Mouse (Mus musculus): ENCODE measurements around the gene Thsd4. TPM values are rescaled to one million over a fixed set of nuclear protein-coding genes. Genes with fewer than 3 reads are reported as not detected.
A peak's percentile ranks its signal among the peaks of the same experiment; 100 is the strongest.

Thsd4 gene
- total and polyA plus RNA-seq, 2 experiments from 2014 or later: 4.8 to 45.0 TPM

- H3K4me3 ChIP-seq (ENCODE audit: low read depth, low read length): no peak overlapping the region
- ATAC-seq (ENCODE audit: insufficient read depth, low read depth) (no peak), DNase-seq (ENCODE audit: low spot score) (peak; percentile 13)
- no peaks in the 10 kb centered on the region for H3K4me1 ChIP-seq (ENCODE audit: control insufficient read depth, insufficient read depth)
- H3K36me3 ChIP-seq (replicated peaks; ENCODE audit: control insufficient read depth, insufficient read depth, low read length): no peaks in the 10 kb centered on the region
- no peak overlapping the region for H3K27ac ChIP-seq (ENCODE audit: low read depth)
- H3K9me3 ChIP-seq (replicated peaks; ENCODE audit: control insufficient read depth, low read length): no peaks in the 10 kb centered on the region
- no peaks in the 10 kb centered on the region for H3K27me3 ChIP-seq (ENCODE audit: control insufficient read depth, insufficient read depth, low read length)
- H3K4me2 ChIP-seq (ENCODE audit: low read depth, low read length): no peak overlapping the region
- TF ChIP-seq EP300 (IDR thresholded peaks at IDR 0.05; ENCODE audit: low read depth): no peak
- no peak for TF ChIP-seq CTCF (IDR thresholded peaks at IDR 0.05; ENCODE audit: low read depth)
- 60% methylated on average over 9 of the region's 9 CpGs for WGBS
- no peak overlapping the region for H3K9ac ChIP-seq (replicated peaks; ENCODE audit: low read depth, low read length)
These were observed 39.9 kb upstream of the Thsd4 start for GRCm38 (mm10) chr9:60561641-60562289.

GRCm38 (mm10) chr9:60558507-60558906, 36.7 kb upstream of the Thsd4 start:
- Histone ChIP-seq H3K4me2 (ENCODE audit: low read depth, low read length) (no peak overlapping the region), H3K9ac (replicated peaks; ENCODE audit: low read depth, low read length) (no peak overlapping the region), H3K4me1 (ENCODE audit: control insufficient read depth, insufficient read depth) (no peaks in the 10 kb centered on the region), H3K36me3 (replicated peaks; ENCODE audit: control insufficient read depth, insufficient read depth, low read length) (no peaks in the 10 kb centered on the region), H3K4me3 (ENCODE audit: low read depth, low read length) (no peak overlapping the region), H3K27ac (ENCODE audit: low read depth) (no peak overlapping the region), H3K9me3 (replicated peaks; ENCODE audit: control insufficient read depth, low read length) (no peaks in the 10 kb centered on the region), H3K27me3 (ENCODE audit: control insufficient read depth, insufficient read depth, low read length) (no peaks in the 10 kb centered on the region)
- TF ChIP-seq CTCF (IDR thresholded peaks at IDR 0.05; ENCODE audit: low read depth) (no peak), EP300 (IDR thresholded peaks at IDR 0.05; ENCODE audit: low read depth) (no peak)
- ATAC-seq (ENCODE audit: insufficient read depth, low read depth) (no peak), DNase-seq (ENCODE audit: low spot score) (no peak)
- WGBS: 53% methylated on average over 3 of the region's 3 CpGs

- Histone ChIP-seq H3K4me2 (ENCODE audit: low read depth, low read length) (no peak overlapping the region), H3K4me1 (ENCODE audit: control insufficient read depth, insufficient read depth) (no peaks in the 10 kb centered on the region), H3K9ac (replicated peaks; ENCODE audit: low read depth, low read length) (no peak overlapping the region), H3K27me3 (ENCODE audit: control insufficient read depth, insufficient read depth, low read length) (no peaks in the 10 kb centered on the region), H3K36me3 (replicated peaks; ENCODE audit: control insufficient read depth, insufficient read depth, low read length) (no peaks in the 10 kb centered on the region), H3K4me3 (ENCODE audit: low read depth, low read length) (no peak overlapping the region), H3K27ac (ENCODE audit: low read depth) (no peak overlapping the region), H3K9me3 (replicated peaks; ENCODE audit: control insufficient read depth, low read length) (no peaks in the 10 kb centered on the region)
- WGBS: 92% methylated on average over 4 of the region's 4 CpGs
- ATAC-seq (ENCODE audit: insufficient read depth, low read depth) (no peak), DNase-seq (ENCODE audit: low spot score) (no peak)
- no peak for TF ChIP-seq CTCF (IDR thresholded peaks at IDR 0.05; ENCODE audit: low read depth)
- no peak for TF ChIP-seq EP300 (IDR thresholded peaks at IDR 0.05; ENCODE audit: low read depth)
These were observed 29.4 kb upstream of the Thsd4 start for GRCm38 (mm10) chr9:60551238-60551637.

GRCm38 (mm10) chr9:60548182-60548581, 26.3 kb upstream of the Thsd4 start:
- WGBS: 22% methylated on average over 4 of the region's 4 CpGs
- Histone ChIP-seq H3K4me2 (ENCODE audit: low read depth, low read length) (no peak overlapping the region), H3K27ac (ENCODE audit: low read depth) (no peak overlapping the region), H3K27me3 (ENCODE audit: control insufficient read depth, insufficient read depth, low read length) (no peaks in the 10 kb centered on the region), H3K9ac (replicated peaks; ENCODE audit: low read depth, low read length) (no peak overlapping the region), H3K4me1 (ENCODE audit: control insufficient read depth, insufficient read depth) (0 out of 2 replicates have a peak, but pooled peaks cover 4% of the 10 kb centered on the region), H3K9me3 (replicated peaks; ENCODE audit: control insufficient read depth, low read length) (no peaks in the 10 kb centered on the region), H3K4me3 (ENCODE audit: low read depth, low read length) (no peak overlapping the region), H3K36me3 (replicated peaks; ENCODE audit: control insufficient read depth, insufficient read depth, low read length) (no peaks in the 10 kb centered on the region)
- no peak for DNase-seq (ENCODE audit: low spot score)
- ATAC-seq (ENCODE audit: insufficient read depth, low read depth): peak; percentile 57
- TF ChIP-seq EP300 (IDR thresholded peaks at IDR 0.05; ENCODE audit: low read depth): no peak
- peak; percentile 86 for TF ChIP-seq CTCF (IDR thresholded peaks at IDR 0.05; ENCODE audit: low read depth)

GRCm38 (mm10) chr9:60546169-60546568, 24.3 kb upstream of the Thsd4 start:
- Histone ChIP-seq H3K9me3 (replicated peaks; ENCODE audit: control insufficient read depth, low read length) (no peaks in the 10 kb centered on the region), H3K4me2 (ENCODE audit: low read depth, low read length) (no peak overlapping the region), H3K27me3 (ENCODE audit: control insufficient read depth, insufficient read depth, low read length) (no peaks in the 10 kb centered on the region), H3K27ac (ENCODE audit: low read depth) (no peak overlapping the region), H3K4me3 (ENCODE audit: low read depth, low read length) (no peak overlapping the region), H3K4me1 (ENCODE audit: control insufficient read depth, insufficient read depth) (0 out of 2 replicates have a peak, but pooled peaks cover 4% of the 10 kb centered on the region), H3K9ac (replicated peaks; ENCODE audit: low read depth, low read length) (no peak overlapping the region), H3K36me3 (replicated peaks; ENCODE audit: control insufficient read depth, insufficient read depth, low read length) (no peaks in the 10 kb centered on the region)
- ATAC-seq (ENCODE audit: insufficient read depth, low read depth): no peak
- 62% methylated on average over 2 of the region's 2 CpGs for WGBS
- TF ChIP-seq CTCF (IDR thresholded peaks at IDR 0.05; ENCODE audit: low read depth): no peak
- no peak for TF ChIP-seq EP300 (IDR thresholded peaks at IDR 0.05; ENCODE audit: low read depth)
- no peak for DNase-seq (ENCODE audit: low spot score)
